Mouse (Mus musculus) embryo, embryonic 11.5 days (tissue): ENCODE measurements at regions not wholly inside any gene's neighbourhood (a gene's known extent, or its start where the extent isn't known, plus 50 kb on each side); places are given as distances from the start of the nearest gene placed in this dataset.

ENCODE experiments used
- DNase-seq: peaks from one replicate; pipeline ENCODE4 v3.0.0-alpha.2; 2012; ENCODE audit warnings: low read depth, low spot score

DNA sequence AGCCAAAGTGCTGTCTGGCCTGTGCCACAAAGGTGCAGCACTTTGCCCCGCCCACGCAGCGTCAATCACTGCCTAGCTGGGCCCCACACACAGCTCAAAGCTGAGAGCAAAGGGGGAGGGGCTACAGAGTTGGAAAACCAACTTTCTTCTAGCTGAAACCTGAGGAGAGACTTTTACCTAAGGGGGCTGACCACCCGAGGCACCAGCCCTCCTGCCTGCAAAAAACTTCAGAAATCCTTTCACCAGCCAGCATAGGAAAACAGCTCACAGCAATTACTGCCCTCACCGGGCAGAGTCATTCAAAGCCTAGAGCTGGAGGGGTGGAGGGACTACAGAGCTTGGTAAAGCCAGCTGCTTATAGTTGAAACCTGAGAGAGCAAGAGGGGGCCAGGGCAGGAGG is 74.6 kb upstream of the Pabpc5 start:
- peak; percentile 22 for DNase-seq
